ENCODE assay signal across 7 mouse cellular contexts in genomic region chr3:88145411-88145782, GRCm38 (mm10). TPM values are rescaled to one million over a fixed set of nuclear protein-coding genes. Genes with fewer than 3 reads are reported as not detected.
A peak's percentile ranks its signal among the peaks of the same experiment; 100 is the strongest.
DNase-seq lines count a peak whose midpoint lies in the region; ATAC-seq and TF ChIP-seq lines count a peak whose summit lies in the region.

No protein-coding gene starts in this region.

- WGBS in heart, embryonic 10.5 days, result 20% methylated on average over 4 of the region's 4 CpGs
- 39% methylated on average over 4 of the region's 4 CpGs for WGBS in limb, embryonic 13.5 days
- WGBS in stomach, postnatal 0 days, result 36% methylated on average over 4 of the region's 4 CpGs

- no peak for TF ChIP-seq CTCF in stomach, postnatal 0 days (IDR thresholded peaks at IDR 0.05; ENCODE audit: low read depth)

- H3K27me3 ChIP-seq in heart, embryonic 10.5 days (ENCODE audit: insufficient read depth, poor library complexity, severe bottlenecking), result no peaks in the 10 kb centered on the region
- H3K27me3 ChIP-seq in limb, embryonic 13.5 days, result no peaks in the 10 kb centered on the region
- no peaks in the 10 kb centered on the region for H3K27me3 ChIP-seq in stomach, postnatal 0 days (ENCODE audit: control insufficient read depth, insufficient read depth, low read length)

- peak overlapping the region; percentile 92 for H3K9ac ChIP-seq in limb, embryonic 13.5 days
- peak overlapping the region; percentile 48; the same call in 1 of the 2 replicates for H3K9ac ChIP-seq in stomach, postnatal 0 days (ENCODE audit: low read length)

- DNase-seq in spleen, postnatal 10 days (ENCODE audit: low spot score in 2 of 2), result peak; percentile 32 to 35
- DNase-seq in spleen, adult 12 weeks (ENCODE audit: low spot score), result no peak
- peak; percentile 63 to 75 for DNase-seq in cerebellum, postnatal 14 days
- DNase-seq in heart, embryonic 10.5 days (ENCODE audit: low spot score), result no peak
- no peak for DNase-seq in stomach, postnatal 0 days (ENCODE audit: low spot score)
- DNase-seq in layer of hippocampus, adult 9-11 months, result no peak

- H3K9me3 ChIP-seq in heart, embryonic 10.5 days, result no peaks in the 10 kb centered on the region
- no peaks in the 10 kb centered on the region for H3K9me3 ChIP-seq in limb, embryonic 13.5 days
- H3K9me3 ChIP-seq in stomach, postnatal 0 days (ENCODE audit: control insufficient read depth, low read length), result no peaks in the 10 kb centered on the region

- H3K4me3 ChIP-seq in heart, embryonic 10.5 days, result peak overlapping the region; percentile 89
- peak overlapping the region; percentile 96 for H3K4me3 ChIP-seq in limb, embryonic 13.5 days
- no peak overlapping the region for H3K4me3 ChIP-seq in stomach, postnatal 0 days (ENCODE audit: low read depth, low read length)

- peak overlapping the region; percentile 95 for H3K27ac ChIP-seq in heart, embryonic 10.5 days
- H3K27ac ChIP-seq in limb, embryonic 13.5 days, result no peak overlapping the region
- peak overlapping the region; percentile 56 for H3K27ac ChIP-seq in stomach, postnatal 0 days (replicated peaks)

- H3K36me3 ChIP-seq in heart, embryonic 10.5 days, result peaks cover 2% of the 10 kb centered on the region; the same call in 1 of the 2 replicates
- no peaks in the 10 kb centered on the region for H3K36me3 ChIP-seq in limb, embryonic 13.5 days
- H3K36me3 ChIP-seq in stomach, postnatal 0 days (ENCODE audit: control insufficient read depth, insufficient read depth, low read length), result no peaks in the 10 kb centered on the region

- H3K4me2 ChIP-seq in limb, embryonic 13.5 days (replicated peaks), result peak overlapping the region; percentile 98
- peak overlapping the region; percentile 96 for H3K4me2 ChIP-seq in stomach, postnatal 0 days (replicated peaks; ENCODE audit: low read depth)

- TF ChIP-seq EP300 in stomach, postnatal 0 days (optimal IDR thresholded peaks at IDR 0.05), result no peak

- H3K4me1 ChIP-seq in heart, embryonic 10.5 days, result peaks cover 93% of the 10 kb centered on the region
- peaks cover 86% of the 10 kb centered on the region for H3K4me1 ChIP-seq in limb, embryonic 13.5 days
- peaks cover 50% of the 10 kb centered on the region for H3K4me1 ChIP-seq in stomach, postnatal 0 days (replicated peaks; ENCODE audit: control insufficient read depth, insufficient read depth)

- no peak for ATAC-seq in limb, embryonic 13.5 days (ENCODE audit: low FRiP score, low read depth)
- no peak for ATAC-seq in stomach, postnatal 0 days (ENCODE audit: low FRiP score, low TSS enrichment)

RNA-seq across cellular contexts. Expression of gene Mef2d, which starts 3.2 kb away (rescaled TPM):
- 35.8 and 47.3 TPM in 2 replicates for polyA plus RNA-seq in heart, embryonic 10.5 days (2016; fragmentation: Nextera tagmentation; extraction: Ambion mirVana)
- 16.4 and 19.7 TPM in 2 replicates for polyA plus RNA-seq in limb, embryonic 13.5 days (2015; fragmentation: Nextera tagmentation; extraction: Ambion mirVana)
- 10.6 and 13.0 TPM in 2 replicates for polyA plus RNA-seq in stomach, postnatal 0 days (2015; fragmentation: Nextera tagmentation; extraction: Ambion mirVana)

Comparison
In these comparisons a context has a peak if more than half of its experiments do, and no peak if none do; other contexts are left out.
1. DNase-seq: peak in spleen, postnatal 10 days (2 of 2) and cerebellum, postnatal 14 days (2 of 2); none in spleen, adult 12 weeks (single experiment), heart, embryonic 10.5 days (single experiment), stomach, postnatal 0 days (single experiment) and layer of hippocampus, adult 9-11 months (single experiment).